In genomic region chr17:48301792-48302191, GRCm38 (mm10) we compare ENCODE assay signal across 31 mouse cellular contexts. TPM values are rescaled to one million over a fixed set of nuclear protein-coding genes. Genes with fewer than 3 reads are reported as not detected.
A peak's percentile ranks its signal among the peaks of the same experiment; 100 is the strongest.
DNase-seq lines count a peak whose midpoint lies in the region; ATAC-seq and TF ChIP-seq lines count a peak whose summit lies in the region.
"Had no signal": no experiment of that assay in that cellular context is flagged by ENCODE, and none has a peak within 500 bp of the region (broad histone marks: within the 10 kb centered on the region; RNA-seq: fewer than 3 reads in every experiment).

No protein-coding gene starts in this region.

- peak overlapping the region; percentile 21; the same call in 1 of the 2 replicates for H3K4me3 ChIP-seq in heart, embryonic 11.5 days (ENCODE audit: low read depth, low read length)
- peak overlapping the region; percentile 52; the same call in 1 of the 2 replicates for H3K4me3 ChIP-seq in G1E (ENCODE audit: low read depth, low read length)
- H3K4me3 ChIP-seq in liver, embryonic 16.5 days (ENCODE audit: low read depth, low read length): peak overlapping the region; percentile 67
- H3K4me3 ChIP-seq: embryonic facial prominence, embryonic 13.5 days; forebrain, embryonic 15.5 days; hindbrain, embryonic 12.5 days; kidney, embryonic 15.5 days; midbrain, embryonic 10.5 days; myocyte; neural tube, embryonic 13.5 days; stomach, embryonic 15.5 days had no signal

- H3K9me3 ChIP-seq in heart, embryonic 11.5 days (replicated peaks; ENCODE audit: control insufficient read depth, low read length): no peaks in the 10 kb centered on the region
- H3K9me3 ChIP-seq in G1E (replicated peaks): no peaks in the 10 kb centered on the region
- no peaks in the 10 kb centered on the region for H3K9me3 ChIP-seq in liver, embryonic 16.5 days (replicated peaks; ENCODE audit: control insufficient read depth, low read length)
- H3K9me3 ChIP-seq: embryonic facial prominence, embryonic 13.5 days; forebrain, embryonic 15.5 days; hindbrain, embryonic 12.5 days; kidney, embryonic 15.5 days; midbrain, embryonic 10.5 days; neural tube, embryonic 13.5 days; stomach, embryonic 15.5 days had no signal

- intact Hi-C loops in heart, postnatal 10 days (cut with DNase I): no loop called here

- H3K36me3 ChIP-seq in heart, embryonic 11.5 days (ENCODE audit: control insufficient read depth, insufficient read depth, low read length): no peaks in the 10 kb centered on the region
- peaks cover 48% of the 10 kb centered on the region for H3K36me3 ChIP-seq in G1E (replicated peaks)
- no peaks in the 10 kb centered on the region; the same call in 1 of the 2 replicates for H3K36me3 ChIP-seq in liver, embryonic 16.5 days (ENCODE audit: control insufficient read depth, insufficient read depth)
- H3K36me3 ChIP-seq: embryonic facial prominence, embryonic 13.5 days; forebrain, embryonic 15.5 days; hindbrain, embryonic 12.5 days; kidney, embryonic 15.5 days; midbrain, embryonic 10.5 days; neural tube, embryonic 13.5 days; stomach, embryonic 15.5 days had no signal

- no peaks in the 10 kb centered on the region for H3K4me1 ChIP-seq in heart, embryonic 11.5 days (ENCODE audit: control insufficient read depth, insufficient read depth, low read length)
- H3K4me1 ChIP-seq in G1E (ENCODE audit: insufficient read depth, low read depth, low read length): peaks cover 77% of the 10 kb centered on the region
- H3K4me1 ChIP-seq in liver, embryonic 16.5 days (ENCODE audit: control insufficient read depth, low read depth, low read length): peaks cover 34% of the 10 kb centered on the region
- H3K4me1 ChIP-seq: embryonic facial prominence, embryonic 13.5 days; forebrain, embryonic 15.5 days; hindbrain, embryonic 12.5 days; kidney, embryonic 15.5 days; neural tube, embryonic 13.5 days; stomach, embryonic 15.5 days had no signal

- peak overlapping the region; percentile 50 for H3K4me2 ChIP-seq in heart, embryonic 11.5 days
- H3K4me2 ChIP-seq in liver, embryonic 16.5 days (ENCODE audit: low read depth, low read length): peak overlapping the region; percentile 73
- H3K4me2 ChIP-seq: embryonic facial prominence, embryonic 13.5 days; forebrain, embryonic 15.5 days; hindbrain, embryonic 12.5 days; kidney, embryonic 15.5 days; neural tube, embryonic 13.5 days; stomach, embryonic 15.5 days had no signal

- TF ChIP-seq CTCF in G1E (IDR thresholded peaks at IDR 0.05; ENCODE audit: low read depth, low read length): no peak

- no peak for ATAC-seq in heart, embryonic 11.5 days (replicated peaks; ENCODE audit: insufficient number of reproducible peaks, low FRiP score, low TSS enrichment)
- no peak for ATAC-seq in G1E (ENCODE audit: extremely low read depth, insufficient number of reproducible peaks, low FRiP score, poor library complexity, severe bottlenecking)
- no peak for ATAC-seq in liver, embryonic 16.5 days (ENCODE audit: low read depth)
- ATAC-seq: forebrain, embryonic 15.5 days; midbrain, embryonic 16.5 days had no signal

- H3K27ac ChIP-seq in heart, embryonic 11.5 days (ENCODE audit: low read depth, low read length): no peak overlapping the region
- no peak overlapping the region for H3K27ac ChIP-seq in liver, embryonic 16.5 days (ENCODE audit: low read length)
- H3K27ac ChIP-seq: embryonic facial prominence, embryonic 13.5 days; forebrain, embryonic 15.5 days; hindbrain, embryonic 12.5 days; kidney, embryonic 15.5 days; midbrain, embryonic 10.5 days; neural tube, embryonic 13.5 days; stomach, embryonic 15.5 days had no signal

- DNase-seq in heart, postnatal 10 days: no peak
- DNase-seq in G1E (ENCODE audit: low spot score) (no peak), liver (peak; percentile 37)
- no peak for DNase-seq in spleen, postnatal 14 days (ENCODE audit: low spot score in 2 of 2)
- no peak for DNase-seq in lung, postnatal 10 days
- DNase-seq in adrenal gland, postnatal 14 days: no peak
- DNase-seq: B cell, adult 2 months; cerebellum, adult 18-20 months; cerebellum, postnatal 14 days; gastrocnemius, postnatal 10 days; heart, postnatal 14 days; kidney, adult 11 months; kidney, postnatal 36 days; layer of hippocampus, postnatal 36 days; lung, adult 18-20 months; lung, postnatal 14 days had no signal

- H3K27me3 ChIP-seq in heart, embryonic 11.5 days (ENCODE audit: control insufficient read depth, insufficient read depth, low read length): no peaks in the 10 kb centered on the region
- H3K27me3 ChIP-seq in G1E (ENCODE audit: insufficient read depth, low read length): no peaks in the 10 kb centered on the region
- H3K27me3 ChIP-seq in liver, embryonic 16.5 days (ENCODE audit: control insufficient read depth, insufficient read depth, low read depth, low read length): no peaks in the 10 kb centered on the region
- H3K27me3 ChIP-seq: embryonic facial prominence, embryonic 13.5 days; forebrain, embryonic 15.5 days; hindbrain, embryonic 12.5 days; kidney, embryonic 15.5 days; neural tube, embryonic 13.5 days; stomach, embryonic 15.5 days had no signal

- no peak overlapping the region for H3K9ac ChIP-seq in heart, embryonic 11.5 days (ENCODE audit: low read depth, low read length)
- H3K9ac ChIP-seq in liver, embryonic 16.5 days (ENCODE audit: low read depth, low read length): no peak overlapping the region
- H3K9ac ChIP-seq: embryonic facial prominence, embryonic 13.5 days; forebrain, embryonic 15.5 days; hindbrain, embryonic 12.5 days; kidney, embryonic 15.5 days; neural tube, embryonic 13.5 days; stomach, embryonic 15.5 days had no signal

- WGBS in heart, embryonic 11.5 days (ENCODE audit: insufficient replicate concordance): 82% methylated on average over 5 of the region's 5 CpGs
- WGBS in liver, embryonic 16.5 days (ENCODE audit: insufficient replicate concordance): 59% methylated on average over 5 of the region's 5 CpGs

RNA-seq across cellular contexts. Expression of gene Treml2, which starts 2.5 kb away (rescaled TPM):
- 0.66 and 0.79 TPM in 2 replicates for polyA plus RNA-seq in heart, embryonic 11.5 days (2014; fragmentation: Nextera tagmentation; extraction: Ambion mirVana)
- total RNA-seq in heart, postnatal 10 days (2021): under 1 TPM; 0.42 to 0.69 TPM
- total RNA-seq in G1E (2014; fragmentation: Nextera tagmentation): 84.3 and 99.8 TPM in 2 replicates
- 63.4 and 71.0 TPM in 2 replicates for total RNA-seq in G1E (2017)
- 14.3 and 15.6 TPM in 2 replicates for polyA plus RNA-seq in G1E (2012)
- 3.4 and 3.5 TPM in 2 replicates for polyA plus RNA-seq in liver, embryonic 16.5 days (2015; fragmentation: Nextera tagmentation; extraction: Ambion mirVana)
- total RNA-seq in adrenal gland, postnatal 14 days (2021): 0.93 and 5.6 TPM in 2 replicates
- polyA plus RNA-seq: myocyte; neural tube, embryonic 13.5 days had no signal

RNA-seq across cellular contexts. Expression of gene B430306N03Rik, which starts 14.1 kb away (rescaled TPM):
- polyA plus RNA-seq in heart, embryonic 11.5 days (2014; fragmentation: Nextera tagmentation; extraction: Ambion mirVana): 0.30 TPM in 1 of 2 replicates, not detected in the other
- total RNA-seq in heart, postnatal 10 days (2021): under 1 TPM in 1 of 2 experiments, not detected in 1; 0.15 TPM
- total RNA-seq in G1E (2014; fragmentation: Nextera tagmentation) (1.0 and 1.7 TPM in 2 replicates), G1E (2017) (0.87 and 0.93 TPM in 2 replicates)
- polyA plus RNA-seq in G1E (2012): 0.20 and 0.21 TPM in 2 replicates
- 4.0 and 4.1 TPM in 2 replicates for polyA plus RNA-seq in liver, embryonic 16.5 days (2015; fragmentation: Nextera tagmentation; extraction: Ambion mirVana)
- total RNA-seq in adrenal gland, postnatal 14 days (2021): 0.19 and 0.45 TPM in 2 replicates
- total RNA-seq: left cerebral cortex, postnatal 10 days had no signal
- polyA plus RNA-seq: embryonic facial prominence, embryonic 13.5 days; hindbrain, embryonic 12.5 days; myocyte had no signal

RNA-seq across cellular contexts. Expression of gene Treml4, which starts 37.7 kb away (rescaled TPM):
- polyA plus RNA-seq in heart, embryonic 11.5 days (2014; fragmentation: Nextera tagmentation; extraction: Ambion mirVana): 0.69 and 0.79 TPM in 2 replicates
- total RNA-seq in heart, postnatal 10 days (2021): under 1 TPM; 0.14 to 0.97 TPM
- total RNA-seq in G1E (2014; fragmentation: Nextera tagmentation): 2.3 TPM in 1 of 2 replicates, not detected in the other
- 1.4 and 2.2 TPM in 2 replicates for total RNA-seq in G1E (2017)
- 0.22 and 0.33 TPM in 2 replicates for polyA plus RNA-seq in G1E (2012)
- polyA plus RNA-seq in liver, embryonic 16.5 days (2015; fragmentation: Nextera tagmentation; extraction: Ambion mirVana): 4.6 and 5.0 TPM in 2 replicates
- 0.89 and 1.8 TPM in 2 replicates for total RNA-seq in adrenal gland, postnatal 14 days (2021)
- total RNA-seq: layer of hippocampus, adult 8-10 months; layer of hippocampus, postnatal 36 days; left cerebral cortex, postnatal 10 days had no signal
- polyA plus RNA-seq: forebrain, embryonic 15.5 days; hindbrain, embryonic 12.5 days; myocyte had no signal

RNA-seq across cellular contexts. Expression of gene Trem2, which starts 44.4 kb away (rescaled TPM):
- 1.1 and 1.5 TPM in 2 replicates for polyA plus RNA-seq in heart, embryonic 11.5 days (2014; fragmentation: Nextera tagmentation; extraction: Ambion mirVana)
- 1 to 10 TPM; 1.3 to 1.6 TPM for total RNA-seq in heart, postnatal 10 days (2021)
- 0.44 and 2.3 TPM in 2 replicates for total RNA-seq in G1E (2014; fragmentation: Nextera tagmentation)
- 0.60 and 0.87 TPM in 2 replicates for total RNA-seq in G1E (2017)
- polyA plus RNA-seq in G1E (2012): 1.0 and 1.3 TPM in 2 replicates
- polyA plus RNA-seq in liver, embryonic 16.5 days (2015; fragmentation: Nextera tagmentation; extraction: Ambion mirVana): 2.7 and 3.0 TPM in 2 replicates
- total RNA-seq in adrenal gland, postnatal 14 days (2021): 2.1 and 2.4 TPM in 2 replicates

RNA-seq across cellular contexts. Expression of gene Trem3, which starts 54.2 kb away (rescaled TPM):
- not detected in 2 replicates for polyA plus RNA-seq in heart, embryonic 11.5 days (2014; fragmentation: Nextera tagmentation; extraction: Ambion mirVana)
- total RNA-seq in heart, postnatal 10 days (2021): not detected
- not detected in 2 replicates for total RNA-seq in G1E (2014; fragmentation: Nextera tagmentation)
- not detected in 2 replicates for total RNA-seq in G1E (2017)
- not detected in 2 replicates for polyA plus RNA-seq in G1E (2012)
- polyA plus RNA-seq in liver, embryonic 16.5 days (2015; fragmentation: Nextera tagmentation; extraction: Ambion mirVana): 9.0 TPM in 2 replicates
- 0.48 TPM in 1 of 2 replicates, not detected in the other for total RNA-seq in adrenal gland, postnatal 14 days (2021)
- total RNA-seq: heart, adult 8-10 months; heart, postnatal 14 days; layer of hippocampus, adult 8-10 months; layer of hippocampus, postnatal 36 days had no signal
- polyA plus RNA-seq: embryonic facial prominence, embryonic 13.5 days; forebrain, embryonic 15.5 days; hindbrain, embryonic 12.5 days; kidney, embryonic 15.5 days; limb, embryonic 11.5 days; midbrain, embryonic 10.5 days; midbrain, embryonic 16.5 days had no signal
